Mouse (Mus musculus) adrenal gland, postnatal 25 days (tissue): ENCODE data around the gene Zbtb48. TPM values are rescaled to one million over a fixed set of nuclear protein-coding genes. Genes with fewer than 3 reads are reported as not detected.

Source experiments
- DNase-seq: peaks from one replicate; pipeline ENCODE4 v3.0.0; 2021; ENCODE audit warnings: mixed read lengths
- total RNA-seq: library from RNA; stranded (reverse); gene quantifications from 2 replicates; pipeline ENCODE4 v1.2.3, GENCODE M21; 2021

Zbtb48 gene
- total RNA-seq, 1 experiment from 2014 or later: 11.6 TPM

DNA sequence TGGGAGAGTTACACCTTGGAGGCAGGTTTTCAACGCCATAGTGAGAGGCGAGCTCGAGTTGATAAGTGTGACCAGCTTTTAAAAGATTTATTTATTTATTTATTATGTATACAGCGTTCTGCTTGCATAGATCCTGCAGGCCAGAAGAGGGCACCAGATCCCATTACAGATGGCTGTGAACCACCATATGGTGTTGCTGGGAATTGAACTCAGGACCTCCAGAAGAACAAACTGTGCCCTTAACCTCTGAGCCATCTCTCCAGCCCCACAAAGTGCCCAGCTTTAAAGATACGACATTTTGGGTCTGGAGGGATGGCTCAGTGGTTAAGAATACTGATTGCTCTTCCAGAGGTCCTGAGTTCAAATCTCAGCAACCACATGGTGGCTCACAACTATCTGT, 1.6 kb upstream of the Zbtb48 start:
- no peak for DNase-seq

DNA sequence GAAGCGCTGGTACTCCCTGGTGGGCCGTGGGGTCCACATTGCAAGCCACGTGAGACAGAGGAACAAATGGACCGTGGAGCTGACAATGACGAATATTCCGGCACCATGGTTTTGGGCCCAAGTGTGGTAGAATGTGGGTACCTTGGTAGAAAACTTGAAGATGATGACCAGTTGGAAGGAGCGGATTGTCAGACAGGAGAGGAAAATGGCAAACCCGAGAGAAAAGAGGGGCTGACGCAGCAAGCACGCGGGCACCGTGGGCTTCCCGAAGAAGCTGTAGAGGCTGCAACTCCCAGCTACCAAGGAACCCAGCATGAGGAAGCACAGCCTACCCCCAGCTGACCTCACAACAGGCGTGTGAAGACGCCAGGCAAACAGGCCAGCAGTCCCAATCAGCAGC, 985 bp upstream of the Zbtb48 start:
- no peak for DNase-seq

DNA sequence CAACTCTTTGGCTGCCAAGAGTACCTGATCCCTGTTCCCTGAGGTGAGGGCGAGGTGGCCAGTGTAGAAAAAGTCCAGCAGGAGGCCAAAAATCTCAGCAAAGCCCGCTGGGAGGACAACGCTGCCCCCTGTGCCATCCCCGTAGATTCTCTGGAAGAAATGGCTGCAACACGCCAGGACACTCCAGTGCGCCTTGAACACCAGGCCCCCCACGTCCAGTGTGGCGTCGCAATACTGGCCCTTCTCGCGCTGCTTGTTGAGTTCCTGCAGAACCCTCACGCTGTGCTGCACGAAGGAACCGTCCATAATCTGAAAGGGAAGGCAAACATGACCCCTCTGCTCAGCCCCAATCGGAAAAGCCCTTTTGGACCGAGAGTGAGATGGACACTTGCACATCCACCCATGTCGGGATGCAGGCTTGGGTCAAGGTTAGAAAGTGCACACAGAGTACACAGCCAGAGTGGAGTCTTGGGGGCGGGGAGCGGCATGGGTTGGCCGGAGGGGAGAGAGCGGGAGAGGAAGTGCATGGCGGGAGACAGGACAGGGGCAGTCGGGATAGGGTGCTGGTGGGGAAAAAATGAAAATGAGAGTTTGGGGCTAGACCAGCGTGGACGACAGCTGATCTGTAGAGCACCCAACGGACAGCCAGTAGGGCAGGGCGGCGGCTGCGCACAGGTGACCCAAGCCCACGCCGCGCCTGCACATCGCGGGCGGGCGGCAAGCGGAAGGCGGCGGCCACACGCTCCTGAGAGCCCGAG, 541 bp downstream of the Zbtb48 start:
- DNase-seq: peak; percentile 29

DNA sequence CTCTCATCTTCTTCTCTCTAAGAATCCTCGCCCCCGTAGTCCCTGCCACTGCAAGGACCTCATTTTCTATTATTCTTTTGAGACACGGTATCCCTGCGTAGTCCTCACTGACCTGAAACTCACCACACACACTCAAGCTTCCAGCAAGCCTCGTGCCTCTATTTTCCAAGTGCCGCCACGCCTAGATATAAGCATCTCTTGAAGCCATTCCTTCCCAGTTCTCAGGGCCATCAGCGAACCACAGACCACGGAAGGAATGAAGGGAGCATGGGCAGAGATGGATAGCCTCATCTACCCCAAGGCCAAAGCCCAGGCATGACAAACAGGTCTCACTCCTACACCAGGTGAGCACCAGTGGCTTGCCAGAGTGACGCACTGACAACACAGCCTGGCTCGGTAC, 2.9 kb downstream of the Zbtb48 start:
- no peak for DNase-seq

DNA sequence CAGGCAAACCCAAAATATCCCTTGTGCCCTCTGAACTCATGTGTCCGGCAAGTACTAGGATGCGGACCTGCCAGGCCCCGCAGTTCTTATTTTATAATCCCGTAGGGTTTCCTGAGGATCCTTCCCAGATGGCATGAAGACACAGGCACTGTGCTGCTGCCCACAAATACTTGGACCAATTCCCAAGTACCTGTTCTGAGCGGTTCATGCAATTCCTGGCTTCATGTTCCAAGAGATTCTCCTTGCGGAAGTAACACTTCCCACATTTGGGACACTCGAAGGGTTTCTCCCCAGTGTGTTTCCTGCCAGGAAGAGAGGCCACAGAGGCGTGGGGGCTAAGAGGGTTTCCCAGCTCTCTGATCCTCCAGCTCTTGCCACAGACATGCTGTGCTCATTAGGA, 5.0 kb downstream of the Zbtb48 start:
- DNase-seq: no peak

DNA sequence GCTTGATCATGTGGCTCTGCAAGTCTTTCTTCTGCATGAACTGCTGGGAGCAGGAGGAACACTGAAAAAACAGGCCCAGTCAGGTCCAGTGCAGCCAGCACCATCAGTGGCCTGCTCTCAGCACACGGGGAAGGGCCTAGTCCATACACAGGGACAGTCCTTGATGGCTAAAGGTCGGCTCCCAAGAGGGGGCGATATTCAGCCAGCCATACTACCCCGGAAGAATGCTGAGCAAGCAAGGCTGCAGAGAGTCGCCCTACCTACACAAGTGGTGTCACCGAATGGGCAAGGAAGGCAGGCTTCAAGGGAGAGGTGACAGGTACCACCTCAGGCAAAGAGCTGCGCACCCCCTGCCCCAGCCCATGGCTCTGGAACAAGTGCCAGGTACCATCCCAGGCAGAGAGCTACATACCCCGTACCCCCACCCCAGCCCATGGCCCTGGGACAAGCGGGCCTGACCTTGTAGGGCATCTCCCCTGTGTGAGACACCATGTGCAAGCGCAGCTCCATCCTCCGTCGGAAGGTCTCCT, 5.8 kb downstream of the Zbtb48 start:
- no peak for DNase-seq

DNA sequence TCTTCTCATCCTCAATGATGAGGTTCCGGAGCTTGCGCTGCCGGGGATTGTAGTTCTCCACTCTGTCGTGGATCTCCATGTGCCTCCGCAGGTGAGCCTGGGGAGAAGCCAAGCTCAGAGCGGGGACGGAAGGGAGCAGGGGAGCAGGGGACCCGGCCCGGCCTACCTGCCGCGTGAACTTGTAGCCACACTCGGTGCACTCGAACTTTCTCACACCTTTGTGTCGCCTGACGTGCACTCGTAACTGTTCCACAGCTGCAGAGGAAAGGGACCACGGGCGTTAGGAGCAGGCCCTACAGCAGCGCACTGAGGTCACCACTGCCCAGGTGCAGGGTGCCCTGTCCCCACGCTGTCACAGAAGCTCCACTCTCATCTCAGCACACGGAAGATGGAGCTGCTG, 7.4 kb downstream of the Zbtb48 start:
- no peak for DNase-seq

DNA sequence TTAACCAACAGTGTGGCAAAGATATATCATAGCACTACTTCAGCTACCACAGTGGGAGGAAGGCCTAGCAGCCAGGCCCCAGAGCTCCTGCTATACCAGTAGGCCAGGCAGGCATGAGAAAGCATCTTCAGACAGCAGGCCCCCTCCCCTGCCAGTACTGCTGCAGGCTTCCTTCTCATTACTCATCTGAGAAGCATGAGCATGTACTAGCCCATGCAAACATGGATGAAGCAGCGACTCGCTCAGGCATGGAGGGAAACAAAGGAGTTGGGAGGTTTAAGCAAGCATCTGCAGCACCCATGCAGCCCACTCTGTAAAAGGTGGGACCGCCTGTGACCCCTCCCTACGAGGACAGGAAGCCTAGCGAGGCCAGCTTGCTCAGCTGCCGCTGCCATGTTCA, 8.4 kb downstream of the Zbtb48 start:
- no peak for DNase-seq

DNA sequence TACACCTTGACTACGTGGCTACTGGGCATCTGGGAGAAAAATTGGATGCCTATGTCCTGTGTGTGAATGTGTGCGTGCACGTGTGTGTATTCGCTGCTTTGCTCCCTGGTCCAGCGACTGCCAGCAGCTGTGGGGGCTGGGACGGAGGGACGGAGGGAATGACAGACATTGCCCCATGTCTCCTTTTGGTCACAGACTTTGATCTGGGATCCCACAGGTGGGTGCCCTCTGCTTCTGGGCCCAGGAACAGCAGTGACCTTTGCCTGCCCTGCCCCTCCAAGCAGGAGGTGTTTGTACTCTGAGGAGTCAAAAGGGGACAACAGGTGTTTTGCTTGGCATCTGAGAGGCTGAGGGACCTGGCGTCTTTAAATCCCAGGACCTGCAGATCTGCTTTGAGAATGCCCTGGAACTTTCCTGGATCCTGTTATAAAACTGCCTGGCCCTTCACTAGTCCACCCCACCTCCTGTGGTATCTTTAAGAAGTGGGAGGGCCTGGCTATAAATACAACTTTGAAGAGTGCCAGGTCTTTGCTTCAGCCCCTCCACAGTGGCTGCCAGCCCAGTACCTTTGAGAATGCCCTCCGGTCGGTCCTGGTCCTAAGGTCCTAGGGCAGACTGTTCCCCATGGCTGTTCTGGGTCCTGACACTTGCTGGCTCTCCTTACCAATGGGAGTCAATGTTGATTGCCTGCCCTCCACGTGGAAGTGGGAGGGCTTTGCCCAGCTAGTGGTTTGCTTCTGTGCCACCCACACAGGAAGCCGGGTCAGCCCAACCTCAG, 14.2 kb downstream of the Zbtb48 start:
- DNase-seq: no peak

DNA sequence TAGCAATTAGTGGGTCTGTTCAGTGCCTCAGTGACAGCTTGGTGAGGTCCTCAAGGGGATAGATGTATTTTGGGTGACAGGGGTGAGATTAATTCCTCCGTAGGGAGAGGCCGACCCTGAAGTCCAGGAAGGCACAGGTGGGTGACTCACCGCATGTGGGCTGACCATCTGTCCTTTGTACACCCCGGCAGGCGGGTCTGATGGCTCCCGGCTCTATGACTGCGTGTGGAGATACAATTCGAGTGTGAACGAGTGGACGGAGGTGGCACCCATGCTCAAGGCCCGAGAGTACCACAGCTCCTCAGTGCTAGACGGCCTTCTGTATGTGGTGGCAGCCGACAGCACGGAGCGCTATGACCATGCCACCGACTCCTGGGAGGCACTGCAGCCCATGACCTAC, 15.4 kb downstream of the Zbtb48 start:
- no peak for DNase-seq

DNA sequence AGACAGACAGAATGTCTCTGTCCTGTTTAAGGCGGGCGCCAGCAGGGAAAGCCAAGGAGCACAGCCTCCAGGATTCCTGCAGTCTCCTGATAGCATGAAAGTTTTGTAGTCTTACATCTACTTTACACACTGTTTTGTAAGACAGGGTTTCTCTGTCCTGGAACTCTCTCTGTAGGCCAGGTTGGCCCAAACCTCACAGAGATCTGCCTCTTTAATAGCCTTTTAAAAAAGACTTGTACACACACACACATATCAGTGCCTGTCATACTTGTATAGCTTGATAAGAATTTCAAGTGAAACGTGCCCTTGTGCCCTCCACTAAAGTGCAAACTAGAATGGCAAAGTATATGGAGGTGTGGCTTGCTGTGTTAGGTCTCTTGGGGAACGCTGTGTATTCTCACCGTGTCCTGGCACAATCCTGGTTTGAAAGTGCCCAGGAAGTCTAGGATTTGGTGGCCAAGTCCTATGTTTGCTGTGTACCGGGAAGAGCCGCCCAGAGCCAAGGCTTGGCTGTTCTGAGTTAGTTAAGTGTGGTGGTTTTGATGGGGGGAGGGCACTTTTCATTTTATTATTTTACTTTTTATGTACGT, 16.2 kb downstream of the Zbtb48 start:
- no peak for DNase-seq

DNA sequence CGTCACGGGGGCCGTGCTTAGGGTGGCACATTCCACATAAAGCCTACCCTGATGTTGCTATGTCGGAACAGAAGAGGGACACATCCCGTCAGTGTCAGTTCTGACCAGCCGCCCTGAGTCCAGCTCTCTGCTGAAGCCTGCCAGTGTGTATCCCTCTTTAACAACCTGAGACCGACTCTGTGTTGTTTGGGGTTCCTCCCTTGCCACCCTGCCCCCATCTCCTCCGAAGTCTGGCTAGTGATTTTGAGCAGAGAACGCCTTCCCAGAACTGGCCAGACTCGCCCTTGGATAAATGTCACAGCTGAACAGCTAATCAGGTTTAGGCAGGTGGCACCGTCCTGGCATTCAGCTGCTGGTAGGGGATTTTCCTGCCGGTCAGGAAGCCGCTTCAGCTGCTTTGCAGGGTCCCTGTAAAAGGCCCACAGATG, 16.8 kb downstream of the Zbtb48 start:
- DNase-seq: no peak

DNA sequence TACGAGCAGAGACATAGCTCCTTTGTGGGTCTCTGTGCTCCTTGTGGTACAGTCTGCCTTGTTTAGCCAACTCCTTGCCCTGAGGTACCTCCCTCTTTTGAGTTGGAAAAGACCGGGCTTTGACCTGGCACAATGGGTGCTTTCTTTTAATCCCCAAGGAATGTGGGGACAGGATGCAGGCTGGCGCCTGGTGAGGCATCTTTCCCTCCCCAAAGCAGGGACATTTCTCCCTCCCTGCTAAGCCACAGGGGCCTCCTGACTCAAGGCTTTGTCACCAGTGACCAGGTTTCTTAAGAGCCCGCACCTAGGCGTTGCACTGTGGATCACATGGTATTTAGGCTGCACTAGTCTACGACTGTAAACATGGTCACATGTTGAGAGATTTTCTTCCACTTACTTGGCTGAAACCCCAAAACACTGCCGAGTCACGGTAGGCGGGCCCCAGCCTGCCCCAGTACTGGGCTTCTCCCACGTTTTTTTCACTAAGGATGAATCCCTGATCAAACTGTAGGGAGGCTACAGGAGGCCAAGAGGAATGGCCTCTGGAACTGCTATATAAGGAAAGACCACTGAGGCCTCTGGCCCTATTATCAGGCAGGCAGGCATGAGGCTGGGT, 17.3 kb downstream of the Zbtb48 start:
- DNase-seq: peak; percentile 54

DNA sequence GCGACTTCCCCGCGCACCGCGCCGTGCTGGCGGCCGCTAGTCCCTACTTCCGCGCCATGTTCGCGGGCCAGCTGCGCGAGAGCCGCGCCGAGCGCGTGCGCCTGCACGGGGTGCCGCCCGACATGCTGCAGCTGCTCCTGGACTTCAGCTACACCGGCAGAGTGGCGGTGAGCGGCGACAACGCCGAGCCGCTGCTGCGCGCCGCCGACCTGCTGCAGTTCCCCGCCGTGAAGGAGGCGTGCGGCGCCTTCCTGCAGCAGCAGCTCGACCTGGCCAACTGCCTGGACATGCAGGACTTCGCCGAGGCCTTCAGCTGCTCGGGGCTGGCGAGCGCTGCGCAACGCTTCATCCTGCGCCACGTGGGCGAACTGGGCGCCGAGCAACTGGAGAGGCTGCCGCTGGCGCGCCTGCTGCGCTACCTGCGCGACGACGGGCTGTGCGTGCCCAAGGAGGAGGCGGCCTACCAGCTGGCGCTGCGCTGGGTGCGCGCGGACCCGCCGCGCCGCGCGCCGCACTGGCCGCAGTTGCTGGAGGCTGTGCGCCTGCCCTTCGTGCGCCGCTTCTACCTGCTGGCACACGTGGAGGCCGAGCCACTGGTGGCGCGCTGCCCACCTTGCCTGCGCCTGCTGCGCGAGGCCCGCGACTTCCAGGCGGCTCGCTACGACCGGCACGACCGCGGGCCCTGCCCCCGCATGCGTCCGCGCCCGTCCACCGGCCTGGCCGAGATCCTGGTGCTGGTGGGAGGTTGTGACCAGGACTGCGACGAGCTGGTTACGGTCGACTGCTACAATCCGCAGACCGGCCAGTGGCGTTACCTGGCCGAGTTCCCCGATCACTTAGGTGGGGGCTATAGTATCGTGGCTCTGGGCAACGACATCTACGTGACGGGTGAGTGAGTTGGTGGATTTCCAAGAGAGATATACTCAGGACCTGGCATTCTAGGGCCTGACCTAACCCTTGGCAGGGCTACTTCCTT, 18.1 kb downstream of the Zbtb48 start:
- peak; percentile 64 for DNase-seq

DNA sequence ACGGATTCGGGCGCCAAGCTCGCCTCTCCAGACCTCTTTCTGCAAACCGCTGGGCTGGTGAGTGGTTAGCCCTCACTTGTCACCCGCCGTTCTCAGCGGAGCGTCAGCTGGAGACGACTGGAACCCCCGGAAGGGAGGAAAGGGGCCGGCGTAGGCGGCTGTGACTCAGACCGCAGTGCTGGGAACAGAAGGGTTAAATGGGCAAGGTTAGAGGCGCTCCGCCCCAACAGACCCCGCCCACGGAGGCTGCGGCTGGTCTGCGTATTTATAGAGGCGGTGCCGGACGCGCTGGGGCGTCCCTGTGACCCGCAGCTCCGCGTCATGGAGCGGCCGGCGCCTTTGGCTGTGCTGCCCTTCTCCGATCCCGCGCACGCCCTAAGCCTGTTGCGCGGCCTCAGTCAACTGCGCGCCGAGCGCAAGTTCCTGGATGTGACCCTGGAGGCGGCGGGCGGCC, 18.8 kb downstream of the Zbtb48 start, which contains the start of gene Klhl21:
Gene Klhl21, plus strand, starts transcription at position 182 of the 454 bp plus-strand sequence.
- DNase-seq: peak; percentile 95

DNA sequence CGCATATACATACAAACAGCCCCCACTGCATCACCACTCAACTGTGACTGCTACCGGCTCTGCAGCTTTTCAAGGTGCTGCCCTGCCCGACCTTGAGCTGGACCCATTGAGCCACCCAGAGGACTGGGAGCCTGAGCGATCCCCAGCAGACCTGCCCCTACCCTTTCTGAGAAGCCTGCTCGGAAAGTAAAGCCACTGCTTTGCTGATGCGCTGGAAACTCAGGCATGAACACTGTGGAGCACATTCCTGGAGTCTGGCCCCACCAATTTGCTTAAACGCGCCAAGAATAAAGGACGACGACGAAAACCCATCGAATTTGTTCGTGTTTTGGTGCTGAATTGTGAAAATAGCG, 19.3 kb downstream of the Zbtb48 start:
- no peak for DNase-seq

DNA sequence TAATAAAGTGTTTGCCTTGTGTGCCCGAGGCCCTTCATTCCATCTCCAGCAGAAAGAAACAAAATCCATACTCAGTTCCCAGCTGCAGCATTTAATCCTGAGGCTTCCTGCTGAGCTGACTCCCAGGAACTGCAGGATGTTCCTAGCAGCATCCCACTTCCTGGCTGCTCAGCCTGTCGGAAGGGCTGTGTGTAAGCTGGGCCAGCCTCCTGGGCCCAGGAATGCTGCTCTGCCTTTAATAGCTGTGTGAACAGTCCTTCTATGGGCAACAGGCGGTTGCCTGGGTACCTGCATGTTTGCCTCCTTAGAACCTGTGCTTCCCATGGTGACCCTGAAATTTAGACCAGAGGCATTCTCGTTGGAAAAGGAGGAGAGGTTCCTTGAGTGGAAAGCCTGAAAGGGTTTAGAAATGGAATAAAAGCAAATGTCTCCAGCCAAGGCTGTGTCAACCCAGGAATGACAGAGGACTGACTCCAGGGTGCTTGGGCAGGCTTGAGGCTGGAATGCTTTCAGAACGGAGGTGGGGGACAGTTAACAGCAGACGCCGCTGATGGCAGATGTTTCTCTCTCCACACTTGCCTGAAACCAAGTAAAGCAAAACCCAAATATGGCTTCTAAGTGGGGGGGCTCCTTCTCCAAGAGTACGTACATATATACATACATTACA, 19.9 kb downstream of the Zbtb48 start:
- DNase-seq: no peak

DNA sequence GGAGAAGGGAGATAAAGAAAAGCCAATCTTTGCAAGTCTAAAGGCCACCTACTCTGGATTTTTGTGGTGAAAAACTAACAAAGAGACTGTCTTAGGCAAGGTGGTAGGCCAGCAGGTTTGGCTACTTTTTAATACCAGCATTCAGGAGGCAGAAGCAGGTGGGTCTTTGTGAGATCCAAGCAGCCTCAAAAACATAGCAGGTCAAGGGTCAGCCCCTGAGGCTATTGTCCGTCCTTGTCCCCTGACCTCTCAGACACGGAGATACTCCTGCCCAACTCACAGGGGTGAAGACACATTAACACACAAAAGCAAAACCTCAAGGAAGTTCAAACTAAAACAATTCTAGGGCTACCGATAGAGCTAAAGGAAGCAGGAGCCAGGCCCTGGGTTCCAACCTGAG, 20.7 kb downstream of the Zbtb48 start:
- DNase-seq: no peak

DNA sequence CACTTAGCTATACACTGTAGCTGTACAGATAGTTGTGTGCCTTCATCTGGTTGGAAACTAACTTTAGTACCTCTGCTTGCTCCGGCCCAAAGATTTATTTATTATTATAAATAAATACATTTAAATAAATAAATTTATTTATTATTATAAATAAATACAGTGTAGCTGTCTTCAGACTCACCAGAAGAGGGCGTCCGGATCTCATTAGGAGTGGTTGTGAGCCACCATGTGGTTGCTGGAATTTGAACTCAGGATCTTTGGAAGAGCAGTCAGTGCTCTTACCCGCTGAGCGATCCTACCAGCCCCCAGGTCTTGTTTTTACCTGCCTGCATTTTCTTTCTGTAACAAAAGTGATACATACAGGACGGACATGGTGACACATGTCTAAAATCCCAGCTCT, 21.3 kb downstream of the Zbtb48 start:
- DNase-seq: no peak

DNA sequence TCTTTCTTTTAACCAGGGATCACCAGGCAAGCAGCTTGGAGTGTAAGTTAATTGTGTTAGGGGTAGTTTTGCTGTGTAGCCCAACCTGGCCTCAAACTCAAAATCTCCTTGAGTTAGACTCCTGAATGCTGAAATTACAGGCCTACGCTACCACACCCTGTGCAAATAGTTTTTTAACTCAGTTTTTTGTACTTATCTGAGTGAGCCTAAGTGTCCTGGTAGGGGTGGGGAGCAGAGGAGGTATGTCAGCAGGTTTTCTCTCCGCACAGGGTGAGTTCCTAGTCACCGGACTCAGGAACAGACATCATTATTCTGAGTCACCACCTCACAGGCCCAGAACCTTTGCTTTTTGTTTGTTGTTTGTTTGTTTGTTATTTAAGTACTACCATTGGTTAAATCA, 25.4 kb downstream of the Zbtb48 start:
- no peak for DNase-seq

DNA sequence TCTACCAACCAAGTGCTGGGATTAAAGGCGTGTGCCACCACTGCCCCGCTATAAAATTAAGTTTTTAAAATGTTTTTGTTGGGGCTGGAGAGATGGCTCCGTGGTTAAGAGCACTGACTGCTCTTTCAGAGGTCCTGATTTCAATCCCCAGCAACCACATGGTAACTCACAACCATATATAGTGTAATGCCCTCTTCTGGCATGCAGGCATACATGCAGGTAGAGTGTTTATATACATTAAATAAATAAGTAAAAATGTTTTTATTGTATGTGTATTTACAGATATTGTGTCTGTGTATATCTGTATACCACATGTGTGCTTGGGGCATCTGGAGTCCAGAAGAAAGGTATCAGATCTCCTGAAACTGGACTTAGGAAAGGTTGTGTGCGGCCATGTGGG, 26.1 kb downstream of the Zbtb48 start:
- DNase-seq: no peak
